In genomic region chr8:89141529-89142235, GRCm38 (mm10) we compare ENCODE assay signal across 20 mouse cellular contexts.
DNase-seq lines count a peak whose midpoint lies in the region; ATAC-seq and TF ChIP-seq lines count a peak whose summit lies in the region.
"Had no signal": no experiment of that assay in that cellular context is flagged by ENCODE, and none has a peak within 500 bp of the region (broad histone marks: within the 10 kb centered on the region; RNA-seq: fewer than 3 reads in every experiment).

No protein-coding gene starts in this region.

- no peaks in the 10 kb centered on the region for H3K27me3 ChIP-seq in midbrain, embryonic 11.5 days (ENCODE audit: control insufficient read depth, insufficient read depth, low read length)
- no peaks in the 10 kb centered on the region for H3K27me3 ChIP-seq in midbrain, embryonic 13.5 days
- no peaks in the 10 kb centered on the region for H3K27me3 ChIP-seq in limb, embryonic 10.5 days (ENCODE audit: low read depth, poor library complexity, severe bottlenecking)
- H3K27me3 ChIP-seq: CH12.LX had no signal

- no peak overlapping the region for H3K27ac ChIP-seq in midbrain, embryonic 11.5 days (ENCODE audit: low read depth, low read length)
- no peak overlapping the region for H3K27ac ChIP-seq in midbrain, embryonic 13.5 days
- H3K27ac ChIP-seq in limb, embryonic 10.5 days, result peak overlapping the region; percentile 46; the same call in 1 of the 2 replicates
- no peak overlapping the region for H3K27ac ChIP-seq in gastrocnemius, adult 2 months
- H3K27ac ChIP-seq: heart, embryonic 15.5 days; lung, embryonic 15.5 days had no signal

- no peaks in the 10 kb centered on the region for H3K36me3 ChIP-seq in midbrain, embryonic 11.5 days (ENCODE audit: control insufficient read depth, insufficient read depth, low read length)
- H3K36me3 ChIP-seq in midbrain, embryonic 13.5 days, result no peaks in the 10 kb centered on the region
- H3K36me3 ChIP-seq in limb, embryonic 10.5 days, result no peaks in the 10 kb centered on the region
- H3K36me3 ChIP-seq: heart, embryonic 15.5 days; lung, embryonic 15.5 days had no signal

- no peaks in the 10 kb centered on the region for H3K9me3 ChIP-seq in midbrain, embryonic 11.5 days (ENCODE audit: control insufficient read depth, low read length)
- no peaks in the 10 kb centered on the region for H3K9me3 ChIP-seq in midbrain, embryonic 13.5 days
- H3K9me3 ChIP-seq in limb, embryonic 10.5 days (replicated peaks), result no peaks in the 10 kb centered on the region
- H3K9me3 ChIP-seq: heart, embryonic 15.5 days; lung, embryonic 15.5 days had no signal

- intact Hi-C loops in gastrocnemius, adult 2 months (cut with DNase I), result no loop called here

- DNase-seq in embryo, embryonic 10.5 days (ENCODE audit: low spot score), result peak; percentile 23
- no peak for DNase-seq in embryo, embryonic 9.5 days (ENCODE audit: extremely low spot score)
- peak; percentile 90 for DNase-seq in midbrain, embryonic 11.5 days (ENCODE audit: low spot score, missing footprints)
- no peak for DNase-seq in limb, embryonic 10.5 days (ENCODE audit: low spot score)
- DNase-seq in natural killer cell, adult 2 months (ENCODE audit: low spot score in 2 of 2), result no peak
- DNase-seq in gastrocnemius, adult 2 months, result no peak
- DNase-seq in lung, postnatal 14 days, result no peak
- DNase-seq: adrenal gland, postnatal 36 days; cerebellum, postnatal 25 days; forebrain, postnatal 0 days; gastrocnemius, postnatal 25 days; right cerebral cortex, postnatal 4 days; thymus, adult 2 months had no signal

- no peak overlapping the region for H3K4me2 ChIP-seq in midbrain, embryonic 11.5 days
- no peak overlapping the region for H3K4me2 ChIP-seq in midbrain, embryonic 13.5 days (replicated peaks)
- H3K4me2 ChIP-seq: heart, embryonic 15.5 days; lung, embryonic 15.5 days had no signal

- peaks cover 16% of the 10 kb centered on the region for H3K4me1 ChIP-seq in midbrain, embryonic 11.5 days (ENCODE audit: control insufficient read depth, insufficient read depth, low read length)
- H3K4me1 ChIP-seq in midbrain, embryonic 13.5 days (replicated peaks), result peaks cover 24% of the 10 kb centered on the region
- peaks cover 14% of the 10 kb centered on the region; the same call in 1 of the 2 replicates for H3K4me1 ChIP-seq in limb, embryonic 10.5 days
- H3K4me1 ChIP-seq: heart, embryonic 15.5 days; lung, embryonic 15.5 days had no signal

- H3K9ac ChIP-seq in midbrain, embryonic 11.5 days (ENCODE audit: low read length), result no peak overlapping the region
- H3K9ac ChIP-seq in midbrain, embryonic 13.5 days (replicated peaks), result no peak overlapping the region
- H3K9ac ChIP-seq: forebrain, postnatal 0 days; heart, embryonic 15.5 days; lung, embryonic 15.5 days had no signal

- no peak for TF ChIP-seq CTCF in gastrocnemius, adult 2 months (IDR thresholded peaks at IDR 0.05)

- no peak overlapping the region for H3K4me3 ChIP-seq in midbrain, embryonic 11.5 days (ENCODE audit: low read depth, low read length)
- no peak overlapping the region for H3K4me3 ChIP-seq in midbrain, embryonic 13.5 days (replicated peaks)
- no peak overlapping the region for H3K4me3 ChIP-seq in limb, embryonic 10.5 days
- no peak overlapping the region for H3K4me3 ChIP-seq in gastrocnemius, adult 2 months
- H3K4me3 ChIP-seq: heart, embryonic 15.5 days; lung, embryonic 15.5 days; myocyte had no signal

- ATAC-seq in midbrain, embryonic 11.5 days (ENCODE audit: low FRiP score), result 0 out of 2 replicates have a peak, but pooled peaks have one; percentile 33
- ATAC-seq in midbrain, embryonic 13.5 days, result no peak
- ATAC-seq: activated CD4-positive, CD25-positive, alpha-beta regulatory T cell, adult 4 months; forebrain, postnatal 0 days; hindbrain, embryonic 16.5 days had no signal

- WGBS in midbrain, embryonic 11.5 days, result 53% methylated on average over 8 of the region's 8 CpGs
- 60% methylated on average over 8 of the region's 8 CpGs for WGBS in midbrain, embryonic 13.5 days
- 79% methylated on average over 8 of the region's 8 CpGs for WGBS in limb, embryonic 10.5 days

Comparison
In these comparisons a context has a peak if more than half of its experiments do, and no peak if none do; other contexts are left out.
1. DNase-seq: peak in embryo, embryonic 10.5 days (single experiment) and midbrain, embryonic 11.5 days (single experiment); none in embryo, embryonic 9.5 days (single experiment), limb, embryonic 10.5 days (single experiment), natural killer cell, adult 2 months (0 of 2), gastrocnemius, adult 2 months (single experiment) and lung, postnatal 14 days (single experiment).